Mouse (Mus musculus): ENCODE results near the gene Anapc7.

GRCm38 (mm10) chr5:122454442-122454841 lies 32.9 kb downstream of the Anapc7 start:
- TF ChIP-seq ZNF384 (IDR thresholded peaks at IDR 0.05; ENCODE audit: low read depth, low read length) (no peak), HCFC1 (IDR thresholded peaks at IDR 0.05; ENCODE audit: borderline replicate concordance, insufficient read depth, low read length) (no peak), CHD2 (IDR thresholded peaks at IDR 0.05; ENCODE audit: low read depth, low read length) (no peak), ZC3H11A (IDR thresholded peaks at IDR 0.05; ENCODE audit: borderline replicate concordance, low read depth, low read length) (no peak)
